Mouse (Mus musculus) ES-CJ7 (cell line): ENCODE measurements around the gene Ppm1d.

Experiments used
- DNase-seq: peaks from one replicate; pipeline ENCODE4 v3.0.0; 2011; ENCODE audit warnings: low read depth, low spot score

The Ppm1d gene

DNA sequence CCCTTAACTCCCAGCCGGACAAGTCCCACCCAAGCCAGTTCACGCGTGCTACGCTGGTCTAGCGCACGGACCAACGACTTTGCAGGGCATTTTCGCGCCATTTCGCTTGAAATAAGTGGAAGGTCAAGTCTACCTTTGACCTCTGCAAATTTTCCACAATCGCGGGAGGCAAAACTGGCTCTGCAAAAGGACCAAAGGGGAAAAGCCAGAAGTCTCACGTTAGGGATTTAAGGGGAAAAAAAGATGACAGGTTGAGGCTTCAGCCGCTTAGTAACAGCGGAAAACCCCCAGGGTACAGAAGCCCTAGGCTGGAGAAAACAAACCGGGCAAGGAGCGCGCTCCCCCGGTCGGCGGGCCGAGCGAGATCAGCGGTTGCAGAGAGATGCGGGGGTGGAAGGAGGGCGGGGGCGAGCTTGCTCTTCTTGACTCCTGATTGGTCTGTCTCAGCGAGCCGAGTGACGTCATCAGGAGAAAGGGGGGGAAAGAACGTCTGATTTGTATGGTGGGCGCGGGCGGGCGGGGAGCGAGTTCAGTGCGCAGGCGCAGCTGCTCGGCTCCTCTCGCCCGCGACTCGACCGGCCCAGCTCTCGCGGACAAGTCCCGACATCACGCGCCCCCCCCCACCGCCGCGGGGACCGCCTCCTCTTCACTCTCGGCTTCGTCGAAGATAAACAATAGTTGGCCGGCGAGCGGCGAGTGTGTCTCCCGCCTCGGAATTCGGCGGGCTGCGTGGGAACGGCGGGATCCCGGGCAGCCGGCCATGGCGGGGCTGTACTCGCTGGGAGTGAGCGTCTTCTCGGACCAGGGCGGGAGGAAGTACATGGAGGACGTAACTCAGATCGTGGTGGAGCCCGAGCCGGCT, at the start of gene Ppm1d:
TSS of gene Ppm1d (plus strand) at position 532 of the 862 bp plus-strand sequence.
- DNase-seq: peak; percentile 99

DNA sequence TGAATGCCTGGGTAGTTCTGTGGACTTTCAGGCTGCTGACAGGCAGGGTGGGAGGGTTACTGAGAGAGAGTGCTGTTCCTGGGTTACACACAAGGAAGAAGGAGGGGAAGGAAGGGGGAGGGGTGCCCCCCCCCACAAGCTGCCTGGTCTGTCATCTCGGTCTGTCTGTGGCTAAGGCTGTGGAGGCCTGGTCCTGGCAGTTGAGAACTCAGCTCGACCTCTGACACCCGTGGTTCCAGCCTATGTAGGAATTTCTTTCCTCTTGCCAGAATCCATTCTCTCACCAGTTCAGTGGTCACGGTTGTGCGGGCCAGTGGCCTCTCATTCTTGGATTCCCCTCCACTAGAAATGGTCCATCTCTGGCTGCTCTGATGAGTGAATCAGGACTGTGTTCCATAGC, 46.4 kb upstream of the Ppm1d start:
- no peak for DNase-seq

DNA sequence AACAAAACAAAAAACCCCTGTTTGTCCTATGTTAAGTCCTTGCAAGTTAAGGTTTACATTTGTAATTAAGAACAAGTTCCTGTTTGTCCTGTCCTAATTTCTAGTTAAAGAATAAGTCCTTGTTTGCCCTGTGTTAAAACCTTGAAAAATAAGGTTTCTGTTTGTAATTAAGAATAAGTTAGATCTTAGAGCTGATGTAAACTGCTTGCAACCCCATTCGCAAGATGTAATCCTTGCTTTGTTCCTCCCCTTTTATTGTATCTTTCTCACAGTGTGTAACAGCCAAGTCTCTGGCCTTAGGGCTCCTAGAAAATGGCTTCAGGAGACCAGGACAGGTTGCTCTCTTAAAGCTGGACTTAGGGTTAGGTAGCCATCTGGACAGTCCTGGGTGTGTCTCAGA, 43.7 kb upstream of the Ppm1d start:
- no peak for DNase-seq

DNA sequence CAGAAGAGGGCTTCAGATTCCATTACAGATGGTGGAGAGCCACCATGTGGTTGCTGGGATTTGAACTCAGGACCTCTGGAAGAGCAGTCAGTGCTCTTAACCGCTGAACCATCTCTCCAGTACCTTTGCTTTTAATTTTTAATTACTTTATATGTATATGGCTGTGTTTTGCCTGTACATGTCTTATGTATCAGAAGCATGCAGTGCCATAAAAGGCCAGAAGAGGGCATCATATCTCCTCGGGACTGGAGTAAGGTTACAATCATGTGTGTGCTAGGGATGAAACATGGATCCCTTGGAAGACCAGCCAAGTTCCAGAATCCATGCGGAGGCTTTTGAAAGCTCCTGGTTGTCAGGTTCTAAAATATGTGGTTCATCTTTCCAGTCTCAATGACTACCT, 40.4 kb upstream of the Ppm1d start:
- peak; percentile 92 for DNase-seq

DNA sequence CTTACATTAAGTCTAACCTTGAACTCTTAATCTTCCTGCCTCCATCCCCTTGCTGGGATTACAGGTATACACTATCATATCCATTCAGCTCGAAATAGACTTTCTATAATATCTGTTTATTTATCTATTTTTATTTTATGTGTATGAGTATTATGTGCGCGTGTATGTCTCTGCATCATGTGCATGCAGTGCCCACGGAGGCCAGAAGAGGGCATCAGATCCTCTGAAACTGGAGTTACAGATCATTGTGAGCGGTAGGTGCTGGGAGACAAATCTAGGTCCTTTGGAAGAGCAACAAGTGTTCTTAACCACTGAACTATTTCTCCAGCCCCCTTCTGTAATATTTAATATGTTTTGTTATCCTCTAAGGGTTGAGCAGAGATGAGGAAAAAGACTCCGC, 37.7 kb upstream of the Ppm1d start:
- DNase-seq: peak; percentile 57

DNA sequence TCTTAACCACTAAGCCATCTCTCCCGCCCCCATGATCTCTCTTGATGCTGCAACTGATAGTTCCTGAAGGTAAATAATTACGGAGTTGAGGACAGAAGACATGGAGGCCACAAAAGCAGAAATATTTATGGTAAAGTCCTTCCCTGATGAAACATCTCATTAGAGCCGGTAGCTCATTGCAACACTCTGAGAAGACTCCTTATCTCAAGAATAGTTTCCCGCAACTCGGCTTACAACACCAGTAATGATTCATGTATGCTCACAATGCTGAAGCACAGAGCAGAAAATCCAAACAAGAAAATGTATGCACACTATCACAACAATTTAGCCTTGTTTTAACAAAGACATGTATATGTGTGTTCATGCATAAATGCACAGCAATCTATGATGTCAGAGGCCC, 35.9 kb upstream of the Ppm1d start:
- no peak for DNase-seq

DNA sequence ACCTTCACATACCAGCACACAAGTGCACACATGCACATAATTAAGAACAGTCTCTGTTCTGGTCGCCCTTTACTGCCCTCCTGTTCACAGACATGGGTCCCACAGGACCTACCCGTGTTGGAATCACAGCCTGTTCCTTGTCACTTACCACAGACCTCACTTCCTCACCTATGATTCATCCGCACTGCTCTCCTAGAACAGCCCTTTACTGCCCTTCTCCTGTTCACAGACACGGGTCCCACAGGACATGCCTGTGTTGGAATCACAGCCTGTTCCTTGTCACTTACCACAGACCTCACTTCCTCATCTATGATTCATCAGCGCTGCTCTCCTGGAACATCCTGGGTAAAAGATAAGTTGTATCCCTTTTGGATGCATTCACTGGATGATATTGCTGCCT, 33.4 kb upstream of the Ppm1d start:
- DNase-seq: no peak

DNA sequence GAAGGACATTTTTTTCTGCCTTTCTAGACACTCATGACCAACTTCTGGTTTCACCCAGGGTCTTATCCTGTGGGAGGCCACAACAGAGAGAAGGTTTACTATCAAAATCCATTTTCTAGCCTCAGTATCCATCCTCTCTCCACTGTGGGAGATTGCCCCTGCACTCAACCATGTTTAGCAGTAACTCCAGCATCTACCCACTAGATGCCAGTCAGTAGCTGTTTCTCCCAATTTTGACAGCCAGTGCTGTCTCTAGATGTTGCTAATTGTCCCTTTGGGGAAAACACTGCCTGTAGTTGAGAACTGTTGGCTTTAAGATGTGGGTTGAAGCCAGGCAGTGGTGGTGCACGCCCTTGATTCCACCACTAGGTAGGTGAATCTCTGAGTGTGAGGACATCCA, 32.9 kb upstream of the Ppm1d start:
- DNase-seq: no peak

DNA sequence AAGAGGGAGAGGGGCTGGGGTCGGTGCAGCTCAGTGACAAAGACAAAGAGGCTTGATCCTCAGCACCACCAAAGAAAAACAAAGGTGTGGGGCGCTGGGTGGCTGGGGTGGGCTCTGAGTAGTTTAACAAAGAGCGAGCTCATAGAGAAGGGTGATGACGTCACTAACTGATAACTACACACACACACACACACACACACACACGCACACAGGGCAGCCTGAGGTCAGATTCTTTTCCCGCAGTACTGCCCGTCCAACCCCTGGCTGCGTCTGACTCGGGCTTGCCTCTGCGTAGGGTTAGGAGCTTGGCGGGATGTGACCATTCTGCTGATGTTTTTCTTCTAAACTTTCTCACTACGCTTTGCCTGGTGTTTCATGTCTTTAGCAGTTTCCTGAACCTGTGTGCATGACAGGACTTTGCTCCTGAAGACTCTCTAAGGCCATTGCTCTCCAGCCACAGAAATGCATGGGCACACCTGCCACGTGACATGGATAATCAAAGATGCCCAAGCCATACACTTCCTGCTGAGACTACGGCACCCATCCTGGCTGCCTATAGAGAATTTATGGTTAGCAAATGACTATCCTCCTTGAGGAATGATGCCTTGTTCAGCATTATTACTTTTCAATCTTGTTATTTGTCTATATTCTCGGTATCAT, 29.7 kb upstream of the Ppm1d start:
- no peak for DNase-seq

DNA sequence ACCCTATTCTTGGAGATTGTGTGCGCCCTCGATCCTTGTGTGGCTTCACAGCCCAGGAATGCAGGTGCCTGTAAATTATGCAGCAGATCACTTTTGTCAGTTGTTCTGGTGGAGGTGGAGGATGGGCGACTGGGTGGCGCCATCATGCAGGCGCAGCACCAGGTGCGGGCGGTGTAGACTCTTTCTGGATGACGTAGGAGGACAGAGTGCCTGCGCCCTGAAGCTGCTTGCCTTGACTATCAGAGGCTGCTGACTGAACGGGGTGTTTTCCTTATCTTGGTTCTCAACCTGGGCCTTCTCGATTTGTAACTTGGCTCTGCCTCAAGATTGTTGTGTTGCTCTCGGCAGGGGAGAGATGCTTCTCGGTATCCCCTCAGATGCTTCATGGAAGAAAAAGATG, 13.1 kb upstream of the Ppm1d start:
- DNase-seq: peak; percentile 24

DNA sequence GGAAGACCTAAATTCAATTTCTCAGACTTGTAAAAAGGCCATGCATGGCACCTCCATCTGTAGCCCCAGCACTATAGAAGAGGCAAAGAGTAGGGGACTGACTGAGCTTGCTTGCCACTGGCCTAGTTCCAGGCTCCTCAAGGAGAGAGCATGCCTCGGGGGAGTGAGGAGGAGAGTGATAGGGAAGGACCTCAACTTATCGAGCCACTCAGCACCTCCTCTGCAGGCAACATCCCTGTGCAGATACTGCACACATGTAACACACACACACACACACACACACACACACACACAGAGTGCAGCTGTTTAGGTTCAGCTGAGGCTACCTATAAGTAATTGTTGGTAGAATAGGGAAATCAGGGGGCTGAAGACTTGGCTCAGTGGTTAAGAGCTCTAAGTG, 11.2 kb upstream of the Ppm1d start:
- DNase-seq: no peak

DNA sequence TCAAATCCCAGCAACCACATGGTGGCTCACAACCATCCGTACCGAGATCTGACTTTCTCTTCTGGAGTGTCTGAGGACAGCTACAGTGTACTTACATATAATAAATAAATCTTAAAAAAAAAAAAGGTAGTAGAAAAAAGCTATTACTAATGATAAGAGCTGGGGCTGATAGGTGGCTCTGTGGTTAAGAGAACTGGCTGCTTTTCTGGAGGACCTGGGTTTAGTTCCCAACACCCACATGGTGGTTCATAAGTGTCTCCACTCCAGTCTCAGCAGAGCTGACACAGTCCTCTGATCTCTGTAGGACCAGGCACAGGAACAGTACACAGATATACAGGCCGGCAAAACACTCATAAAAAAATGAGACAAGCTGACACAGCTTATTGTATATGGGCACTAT, 9.9 kb upstream of the Ppm1d start:
- no peak for DNase-seq

DNA sequence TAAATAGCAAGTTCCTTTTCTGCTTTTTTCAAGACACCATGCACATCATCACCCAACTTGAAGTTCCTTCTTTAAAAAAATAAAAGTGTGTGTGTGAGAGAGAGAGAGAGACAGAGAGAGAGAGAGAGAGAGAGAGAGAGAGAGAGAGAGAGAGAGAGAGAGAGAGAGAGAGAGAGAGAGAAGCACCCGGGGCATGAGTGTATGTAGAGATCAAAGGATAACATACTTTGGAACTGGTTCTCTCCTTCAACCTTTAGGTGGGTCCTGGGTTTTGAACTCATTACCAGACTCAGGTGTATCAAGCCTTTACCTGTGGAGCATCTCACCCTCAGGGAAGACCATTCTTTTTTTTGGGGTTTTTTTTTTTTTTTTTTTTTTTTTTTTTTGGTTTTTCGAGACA, 9.2 kb upstream of the Ppm1d start:
- DNase-seq: no peak

DNA sequence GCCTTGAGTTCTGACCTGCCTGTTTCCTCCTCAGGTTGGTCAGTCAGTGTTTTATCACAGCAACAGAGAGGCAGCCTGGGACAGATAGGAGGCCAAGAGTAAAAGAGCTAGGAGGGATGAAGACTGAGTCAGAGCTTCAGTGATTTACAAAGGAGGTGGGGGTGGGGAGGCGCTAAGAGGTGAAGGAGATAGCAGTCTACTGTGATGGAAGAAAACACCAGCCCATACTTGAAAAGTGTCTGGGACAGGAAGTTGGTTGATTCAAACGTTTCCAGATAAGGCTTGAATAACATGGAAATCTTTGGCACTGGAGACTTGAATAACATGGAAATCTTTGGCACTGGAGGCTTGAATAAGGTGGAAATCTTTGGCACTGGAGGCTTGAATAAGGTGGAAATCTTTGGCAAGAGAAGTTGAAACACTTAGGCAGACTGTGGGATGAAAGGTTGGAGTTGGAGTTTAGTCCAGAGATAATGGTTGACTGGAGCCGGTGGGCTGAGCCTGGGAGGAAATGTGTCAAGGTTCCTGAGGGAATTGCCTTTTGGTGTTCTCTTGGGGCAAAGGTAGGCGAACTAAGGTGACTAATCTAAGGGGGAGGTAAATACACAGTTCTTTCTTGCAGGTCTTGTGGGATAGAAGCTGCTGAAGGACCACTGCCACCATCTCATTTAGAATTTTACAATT, 4.3 kb upstream of the Ppm1d start:
- DNase-seq: no peak

DNA sequence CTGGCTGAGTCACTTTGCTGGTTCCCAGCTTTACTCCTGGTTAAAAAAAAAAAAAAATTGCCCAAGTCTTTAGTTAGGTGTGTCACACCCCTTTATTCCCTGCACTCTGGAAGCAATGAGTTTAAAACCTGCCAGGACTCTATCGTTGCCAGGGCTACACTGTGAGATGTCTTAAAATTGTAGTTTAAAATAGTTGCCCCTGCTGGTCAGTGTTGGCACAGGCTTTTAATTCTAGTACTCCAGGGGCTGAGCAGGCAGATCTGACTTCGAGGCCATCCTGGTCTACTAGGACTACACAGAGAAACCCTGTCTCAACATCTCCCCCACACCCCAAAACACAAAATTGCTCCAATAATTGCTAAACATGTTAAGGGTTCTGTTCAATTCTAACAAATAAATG, 2.2 kb upstream of the Ppm1d start:
- peak; percentile 35 for DNase-seq

DNA sequence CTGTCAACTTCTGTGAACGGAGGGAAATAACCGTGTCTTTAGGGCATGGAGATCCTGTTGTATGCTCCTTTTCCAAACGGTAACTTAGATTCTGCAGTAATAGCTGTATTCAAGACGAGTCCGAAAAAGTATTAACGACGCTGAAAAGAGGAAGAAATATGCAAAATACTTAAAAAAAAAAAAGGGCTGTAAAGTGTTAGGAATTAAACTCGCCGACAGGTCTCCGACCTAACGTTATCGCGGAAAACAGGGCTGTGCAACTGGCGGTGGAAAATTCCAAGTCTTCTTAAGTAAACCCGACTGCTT, 684 bp upstream of the Ppm1d start:
- no peak for DNase-seq

DNA sequence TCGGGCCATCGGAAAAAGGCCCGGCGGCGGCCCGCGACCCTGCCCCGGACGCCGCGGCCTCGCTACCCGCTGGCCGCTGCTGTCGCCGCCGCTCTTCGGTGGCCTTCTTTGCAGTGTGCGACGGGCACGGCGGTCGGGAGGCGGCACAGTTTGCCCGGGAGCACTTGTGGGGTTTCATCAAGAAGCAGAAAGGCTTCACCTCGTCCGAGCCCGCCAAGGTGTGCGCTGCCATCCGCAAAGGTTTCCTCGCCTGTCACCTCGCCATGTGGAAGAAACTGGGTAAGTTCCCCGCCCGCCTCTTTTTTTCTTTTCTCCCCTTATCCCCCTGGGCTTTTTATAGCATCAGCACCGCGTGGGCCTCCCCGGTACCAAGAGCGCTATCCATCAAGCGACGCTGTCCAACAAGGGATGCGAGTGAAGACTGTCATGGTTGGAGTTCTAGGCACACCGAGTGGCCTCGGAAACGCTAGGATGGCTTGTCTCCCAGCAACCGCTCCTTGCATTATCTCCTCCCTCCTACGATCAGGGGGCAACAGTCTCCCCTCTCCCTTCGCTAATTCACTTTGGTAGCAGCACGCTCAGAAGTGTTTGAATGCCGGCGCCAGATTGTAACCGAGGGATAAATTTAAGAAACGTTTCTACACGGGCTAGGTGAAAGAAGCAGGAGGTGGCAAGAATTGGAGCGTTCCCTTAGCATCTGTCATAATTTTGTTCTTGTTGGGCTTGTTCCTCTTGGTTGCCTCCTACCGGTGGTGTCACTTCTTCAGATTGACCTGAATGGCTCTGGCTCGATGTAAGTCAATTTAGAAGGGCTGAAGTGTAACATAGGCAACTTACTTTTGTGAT, 824 bp downstream of the Ppm1d start:
- peak; percentile 64 for DNase-seq

DNA sequence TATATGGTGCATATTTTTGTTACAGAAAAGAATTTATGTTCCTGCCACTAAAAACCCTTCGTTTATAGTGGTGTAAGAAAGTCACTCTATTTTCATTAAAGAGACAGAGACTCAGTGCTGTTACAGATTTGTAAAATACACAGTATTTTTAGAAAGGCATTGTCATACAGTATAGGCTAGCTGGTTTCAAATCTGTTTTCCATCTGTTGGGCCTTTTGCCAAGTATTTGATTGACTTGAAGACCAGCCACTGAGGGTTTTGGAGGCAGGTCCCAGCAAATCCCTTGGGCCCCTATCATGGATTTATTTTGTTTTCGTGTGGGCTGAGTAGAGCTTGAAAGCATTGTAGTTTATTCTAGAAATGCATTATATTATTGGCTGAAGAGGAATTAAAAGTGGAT, 1.8 kb downstream of the Ppm1d start:
- DNase-seq: no peak

DNA sequence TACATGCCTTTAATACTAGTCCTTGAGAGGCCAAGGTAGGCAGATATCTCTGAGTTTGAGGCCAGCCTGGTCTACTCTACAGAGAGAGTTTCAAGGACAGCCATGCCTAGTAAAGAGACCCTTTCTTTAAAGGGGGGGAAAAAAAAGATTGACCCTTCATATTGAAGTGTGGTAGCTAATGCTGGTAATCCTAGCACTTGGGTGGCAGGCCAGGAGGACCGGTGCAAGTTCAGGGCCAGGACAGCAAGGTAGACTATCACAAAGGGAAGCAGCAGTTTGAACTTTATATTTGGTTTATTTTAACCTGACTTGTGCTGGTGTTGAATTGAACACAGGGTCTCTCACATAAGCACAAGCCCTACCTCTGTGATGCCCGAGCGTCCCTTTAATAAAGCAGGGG, 2.3 kb downstream of the Ppm1d start:
- no peak for DNase-seq

DNA sequence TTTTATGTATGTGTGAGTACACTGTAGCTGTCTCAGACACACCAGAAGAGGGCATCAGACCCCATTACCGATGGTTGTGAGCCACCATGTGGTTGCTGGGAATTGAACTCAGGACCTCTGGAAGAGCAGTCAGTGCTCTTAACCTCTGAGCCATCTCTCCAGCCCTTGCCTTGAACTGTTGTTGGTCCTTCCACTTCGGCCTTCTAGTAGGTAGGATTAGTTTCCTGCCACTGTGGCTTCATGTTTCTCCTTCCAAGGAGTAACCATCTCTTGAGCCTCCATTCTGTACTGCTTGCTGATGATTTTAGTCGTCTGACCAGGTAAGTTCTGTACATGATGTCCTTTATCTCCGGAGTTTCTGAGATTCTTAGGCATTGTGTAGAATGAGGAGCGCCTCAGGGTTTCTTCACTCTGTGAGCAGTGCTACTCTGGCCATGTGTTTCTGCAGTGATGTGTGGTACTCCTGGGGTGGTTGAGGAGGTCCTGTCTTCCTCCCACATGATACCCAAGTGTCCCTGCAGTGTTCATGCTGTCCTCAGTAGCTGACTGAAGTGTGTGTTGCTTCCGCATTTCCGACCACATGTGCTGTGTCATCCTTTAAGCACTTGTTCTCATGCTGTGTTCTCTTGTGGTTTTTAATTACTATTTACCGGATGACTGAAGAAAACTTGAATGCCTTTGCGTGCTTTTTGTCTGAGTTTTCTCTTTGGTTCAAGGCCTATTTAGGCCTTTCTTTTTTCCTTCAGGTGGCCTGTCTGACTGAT, 12.7 kb downstream of the Ppm1d start:
- no peak for DNase-seq

DNA sequence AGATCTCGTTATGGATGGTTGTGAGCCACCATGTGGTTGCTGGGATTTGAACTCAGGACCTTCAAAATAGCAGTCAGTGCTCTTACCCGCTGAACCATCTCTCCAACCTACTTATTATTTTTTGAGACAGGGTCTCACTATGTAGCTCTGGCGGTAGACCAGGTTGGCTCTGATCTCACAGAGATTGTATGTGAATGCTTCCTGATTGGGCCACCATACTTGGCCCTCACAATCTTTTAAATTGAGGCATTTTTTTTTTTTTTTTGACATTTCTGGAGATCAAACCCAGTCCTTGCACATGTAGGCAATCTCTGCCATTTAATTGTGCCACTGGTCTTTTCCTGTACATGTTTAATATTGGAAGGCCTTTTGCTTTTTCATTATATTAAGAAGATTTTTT, 17.7 kb downstream of the Ppm1d start:
- no peak for DNase-seq
